Mouse (Mus musculus) ES-E14 (cell line): ENCODE data around the gene Slc16a10. TPM values are rescaled to one million over a fixed set of nuclear protein-coding genes. Genes with fewer than 3 reads are reported as not detected.

ENCODE experiments used
- DNase-seq: peaks from one replicate; pipeline ENCODE4 v3.0.0-alpha.2; 2013; ENCODE audit warnings: low read depth, low spot score
- H3K27ac ChIP-seq: 2 replicates; pipeline ENCODE4 v1.5.1; 2012; ENCODE audit warnings: low read depth, mild to moderate bottlenecking, low read length, moderate library complexity, mixed read lengths; ENCODE audit not compliant: poor library complexity, insufficient read depth, severe bottlenecking
- H3K36me3 ChIP-seq: 2 replicates; pipeline ENCODE4 v1.6.1; 2012; ENCODE audit warnings: mild to moderate bottlenecking, low read length, moderate library complexity, mixed read lengths; ENCODE audit not compliant: control insufficient read depth, poor library complexity, insufficient read depth, severe bottlenecking
- H3K4me1 ChIP-seq, 2 experiments: fragments of 150-350 bp in 1 of 2; sonication (generic) in 1 of 2; 2 replicates each; pipeline ENCODE4 v1.6.1; 2012; ENCODE audit warnings: low read length in 2 of 2, mild to moderate bottlenecking in 1 of 2, mixed read lengths in 1 of 2; ENCODE audit not compliant: control insufficient read depth in 2 of 2, insufficient read depth in 2 of 2, poor library complexity in 1 of 2
- H3K4me3 ChIP-seq, 2 experiments: fragments of 150-350 bp in 1 of 2; sonication (generic) in 1 of 2; 2 replicates each; pipeline ENCODE4 v1.5.1; 2012; ENCODE audit warnings: low read length in 2 of 2, low read depth in 1 of 2, mild to moderate bottlenecking in 1 of 2, mixed read lengths in 1 of 2; ENCODE audit not compliant: insufficient read depth in 1 of 2, poor library complexity in 1 of 2, severe bottlenecking in 1 of 2
- H3K9ac ChIP-seq: 2 replicates; pipeline ENCODE4 v1.6.1; 2012; ENCODE audit warnings: low read depth, mild to moderate bottlenecking, low read length, mixed read lengths; ENCODE audit not compliant: poor library complexity, insufficient read depth, severe bottlenecking
- H3K9me3 ChIP-seq: fragments of 150-350 bp; sonication (generic); 2 replicates; pipeline ENCODE4 v1.6.1; 2012; ENCODE audit warnings: low read depth, mild to moderate bottlenecking, low read length; ENCODE audit not compliant: control insufficient read depth, insufficient read depth
- CHD2 ChIP-seq: IDR thresholded peaks from 2 replicates; pipeline ENCODE4 v1.6.1; 2014; ENCODE audit warnings: mild to moderate bottlenecking, low read depth, low read length, inconsistent platforms
- HCFC1 ChIP-seq: IDR thresholded peaks from 2 replicates; pipeline ENCODE4 v1.6.1; 2012; ENCODE audit warnings: low read length, inconsistent platforms, borderline replicate concordance; ENCODE audit not compliant: insufficient read depth
- MAFK ChIP-seq: IDR thresholded peaks from 2 replicates; pipeline ENCODE4 v1.6.1; 2014; ENCODE audit warnings: mild to moderate bottlenecking, low read depth, low read length, inconsistent platforms; ENCODE audit not compliant: insufficient read depth
- ZC3H11A ChIP-seq: IDR thresholded peaks from 2 replicates; pipeline ENCODE4 v1.6.1; 2012; ENCODE audit warnings: low read depth, mild to moderate bottlenecking, inconsistent platforms, low read length, borderline replicate concordance
- ZNF384 ChIP-seq: IDR thresholded peaks from 2 replicates; pipeline ENCODE4 v1.6.1; 2012; ENCODE audit warnings: low read depth, low read length, inconsistent platforms
- in situ Hi-C, 2 experiments: fragments of 600-800 bp; cut with MboI; formaldehyde crosslinking; loops; one replicate each; pipeline ENCODE4 v1.15.1; 2025; ENCODE audit warnings: low sequenced_read_pairs in 2 of 2, inconsistent platforms in 1 of 2; ENCODE audit not compliant: unreplicated experiment in 2 of 2
- total RNA-seq: library from RNA; depleted of rRNA; stranded (reverse); fragments of 300-350 nt; gene quantifications from 2 replicates; pipeline ENCODE4 v1.2.3, GENCODE M21; 2012

The Slc16a10 gene
- total RNA-seq, 1 experiment = 6.2 TPM

- no peak overlapping the region for H3K4me3 ChIP-seq
- no peak for DNase-seq
- no peaks in the 10 kb centered on the region for H3K36me3 ChIP-seq
- TF ChIP-seq ZNF384 = no peak
- TF ChIP-seq ZC3H11A = no peak
- no peak overlapping the region for H3K27ac ChIP-seq
- H3K4me1 ChIP-seq = no peaks in the 10 kb centered on the region
- H3K9me3 ChIP-seq = no peaks in the 10 kb centered on the region
- in situ Hi-C loops = no loop called here
- no peak overlapping the region for H3K9ac ChIP-seq
Measured at GRCm38 (mm10) chr10:40131690-40132418, 10.2 kb downstream of the Slc16a10 start.

GRCm38 (mm10) chr10:40130126-40130525 is 11.9 kb downstream of the Slc16a10 start:
- Histone ChIP-seq H3K9ac (no peak overlapping the region), H3K9me3 (no peaks in the 10 kb centered on the region), H3K4me1 (no peaks in the 10 kb centered on the region), H3K27ac (no peak overlapping the region), H3K36me3 (no peaks in the 10 kb centered on the region), H3K4me3 (no peak overlapping the region)
- in situ Hi-C loops = no loop called here
- no peak for DNase-seq
- TF ChIP-seq CHD2 = no peak
- TF ChIP-seq ZC3H11A = no peak

GRCm38 (mm10) chr10:40129134-40129533 is 12.9 kb downstream of the Slc16a10 start:
- no peak overlapping the region for H3K27ac ChIP-seq
- no peak overlapping the region for H3K9ac ChIP-seq
- no peaks in the 10 kb centered on the region for H3K4me1 ChIP-seq
- DNase-seq = no peak
- no peaks in the 10 kb centered on the region for H3K36me3 ChIP-seq
- H3K9me3 ChIP-seq = no peaks in the 10 kb centered on the region
- TF ChIP-seq HCFC1 (no peak), MAFK (no peak), ZC3H11A (no peak), ZNF384 (no peak)
- in situ Hi-C loops = no loop called here
- no peak overlapping the region for H3K4me3 ChIP-seq

GRCm38 (mm10) chr10:40128497-40128896 is 13.6 kb downstream of the Slc16a10 start:
- in situ Hi-C loops = no loop called here
- DNase-seq = no peak
- Histone ChIP-seq H3K4me3 (no peak overlapping the region), H3K4me1 (no peaks in the 10 kb centered on the region), H3K27ac (no peak overlapping the region), H3K36me3 (no peaks in the 10 kb centered on the region), H3K9me3 (no peaks in the 10 kb centered on the region), H3K9ac (no peak overlapping the region)
- TF ChIP-seq MAFK (no peak), HCFC1 (no peak), CHD2 (no peak), ZC3H11A (no peak), ZNF384 (no peak)

GRCm38 (mm10) chr10:40125200-40125599 is 16.9 kb downstream of the Slc16a10 start:
- DNase-seq = no peak
- H3K9ac ChIP-seq = no peak overlapping the region
- no peak overlapping the region for H3K27ac ChIP-seq
- no peak overlapping the region for H3K4me3 ChIP-seq
- TF ChIP-seq ZNF384 (no peak), CHD2 (no peak), MAFK (no peak), HCFC1 (no peak), ZC3H11A (no peak)
- no peaks in the 10 kb centered on the region for H3K4me1 ChIP-seq
- no peaks in the 10 kb centered on the region for H3K9me3 ChIP-seq
- in situ Hi-C loops = no loop called here
- no peaks in the 10 kb centered on the region for H3K36me3 ChIP-seq
